Mouse (Mus musculus) testis, adult 2 months (tissue): ENCODE measurements around the gene Tmc8.

Experiments used
- CTCF ChIP-seq: fragments of 200-500 bp; IDR thresholded peaks from 2 replicates; pipeline ENCODE4 v1.5.1; 2012; ENCODE audit warnings: low read depth, mild to moderate bottlenecking, inconsistent platforms, low read length, moderate library complexity; ENCODE audit not compliant: control insufficient read depth, insufficient read depth, insufficient replicate concordance
- POLR2A ChIP-seq: fragments of 200-500 bp; IDR thresholded peaks from 2 replicates; pipeline ENCODE4 v1.6.1; 2012; ENCODE audit warnings: low read depth, mild to moderate bottlenecking, inconsistent platforms, low read length, moderate library complexity; ENCODE audit not compliant: control insufficient read depth

DNA sequence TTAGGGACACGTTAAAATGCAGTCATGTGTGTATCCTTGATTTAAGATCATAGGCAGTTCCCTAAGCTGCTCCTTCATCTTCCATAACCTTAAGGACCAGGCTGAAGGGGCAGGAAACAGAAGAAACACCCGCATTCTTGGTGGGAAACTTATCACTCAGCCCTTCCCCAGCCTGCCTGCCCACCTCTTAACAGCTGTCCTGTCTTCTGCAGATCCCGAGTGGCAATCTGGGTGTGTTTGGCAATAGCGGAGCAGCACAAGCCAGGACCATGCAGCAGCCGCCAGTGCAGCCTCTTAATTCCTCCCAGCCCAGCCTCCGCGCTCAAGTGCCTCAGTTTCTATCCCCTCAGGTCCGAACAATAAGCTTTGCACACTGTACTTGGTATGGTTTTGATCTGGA, 39.2 kb upstream of the Tmc8 start:
- TF ChIP-seq CTCF (no peak), POLR2A (no peak)
